Mouse (Mus musculus): ENCODE measurements around the gene Acbd6. TPM values are rescaled to one million over a fixed set of nuclear protein-coding genes. Genes with fewer than 3 reads are reported as not detected.

The Acbd6 gene
- polyA plus RNA-seq, 1 experiment from 2014 or later: 48.2 TPM

- Histone ChIP-seq H3K9me3 (ENCODE audit: control insufficient read depth, low read length) (peaks cover 2% of the 10 kb centered on the region; the same call in 1 of the 2 replicates), H3K4me2 (ENCODE audit: low read depth, low read length) (0 out of 2 replicates have a peak overlapping the region, but pooled peaks have one; percentile 27), H3K36me3 (ENCODE audit: control insufficient read depth, insufficient read depth, low read length) (no peaks in the 10 kb centered on the region), H3K9ac (ENCODE audit: low read depth, low read length) (no peak overlapping the region), H3K4me1 (ENCODE audit: control insufficient read depth, insufficient read depth, low read length) (no peaks in the 10 kb centered on the region), H3K4me3 (ENCODE audit: low read length) (no peak overlapping the region; the same call in 1 of the 2 replicates), H3K27ac (ENCODE audit: low read length) (no peak overlapping the region), H3K27me3 (replicated peaks; ENCODE audit: control insufficient read depth, insufficient read depth, low read length) (peaks cover 16% of the 10 kb centered on the region)
- no peak for ATAC-seq
- WGBS: 1% methylated on average over 13 of the region's 13 CpGs
Measured at GRCm38 (mm10) chr1:155722185-155722584, 164.3 kb downstream of the Acbd6 start.

GRCm38 (mm10) chr1:155724301-155724700, 166.4 kb downstream of the Acbd6 start:
- H3K9ac ChIP-seq (ENCODE audit: low read depth, low read length): no peak overlapping the region

GRCm38 (mm10) chr1:155725876-155726275, 168.0 kb downstream of the Acbd6 start:
- H3K4me1 ChIP-seq (ENCODE audit: control insufficient read depth, insufficient read depth, low read length): no peaks in the 10 kb centered on the region
- H3K36me3 ChIP-seq (ENCODE audit: control insufficient read depth, insufficient read depth, low read length): no peaks in the 10 kb centered on the region
- no peak overlapping the region for H3K9ac ChIP-seq (ENCODE audit: low read depth, low read length)
- H3K9me3 ChIP-seq (ENCODE audit: control insufficient read depth, low read length): peaks cover 2% of the 10 kb centered on the region; the same call in 1 of the 2 replicates
- no peak overlapping the region for H3K4me2 ChIP-seq (ENCODE audit: low read depth, low read length)
- no peak overlapping the region for H3K27ac ChIP-seq (ENCODE audit: low read length)
- WGBS: 50% methylated on average over 2 of the region's 2 CpGs
- peaks cover 43% of the 10 kb centered on the region for H3K27me3 ChIP-seq (replicated peaks; ENCODE audit: control insufficient read depth, insufficient read depth, low read length)
- no peak overlapping the region for H3K4me3 ChIP-seq (ENCODE audit: low read length)
- ATAC-seq: no peak

More at GRCm38 (mm10) chr1:155724301-155724700, 166.4 kb downstream of the Acbd6 start:
- H3K9me3 ChIP-seq (ENCODE audit: control insufficient read depth, low read length): peaks cover 2% of the 10 kb centered on the region; the same call in 1 of the 2 replicates
- no peaks in the 10 kb centered on the region for H3K36me3 ChIP-seq (ENCODE audit: control insufficient read depth, insufficient read depth, low read length)
- H3K4me3 ChIP-seq (ENCODE audit: low read length): no peak overlapping the region
- H3K27ac ChIP-seq (ENCODE audit: low read length): no peak overlapping the region
- H3K27me3 ChIP-seq (replicated peaks; ENCODE audit: control insufficient read depth, insufficient read depth, low read length): peaks cover 29% of the 10 kb centered on the region
- 75% methylated on average over 3 of the region's 3 CpGs for WGBS
- no peak overlapping the region for H3K4me2 ChIP-seq (ENCODE audit: low read depth, low read length)
- no peaks in the 10 kb centered on the region for H3K4me1 ChIP-seq (ENCODE audit: control insufficient read depth, insufficient read depth, low read length)
- no peak for ATAC-seq

- no peak overlapping the region for H3K4me3 ChIP-seq (ENCODE audit: low read length)
- H3K4me1 ChIP-seq (ENCODE audit: control insufficient read depth, insufficient read depth, low read length): no peaks in the 10 kb centered on the region
- ATAC-seq: no peak
- peaks cover 55% of the 10 kb centered on the region for H3K27me3 ChIP-seq (replicated peaks; ENCODE audit: control insufficient read depth, insufficient read depth, low read length)
- H3K36me3 ChIP-seq (ENCODE audit: control insufficient read depth, insufficient read depth, low read length): no peaks in the 10 kb centered on the region
- no peak overlapping the region for H3K9ac ChIP-seq (ENCODE audit: low read depth, low read length)
- peaks cover 2% of the 10 kb centered on the region; the same call in 1 of the 2 replicates for H3K9me3 ChIP-seq (ENCODE audit: control insufficient read depth, low read length)
- H3K27ac ChIP-seq (ENCODE audit: low read length): no peak overlapping the region
- H3K4me2 ChIP-seq (ENCODE audit: low read depth, low read length): no peak overlapping the region
- 33% methylated on average over 10 of the region's 10 CpGs for WGBS
Measured at GRCm38 (mm10) chr1:155727830-155728229, 169.9 kb downstream of the Acbd6 start.

- WGBS: 3% methylated on average over 23 of the region's 23 CpGs
- H3K4me1 ChIP-seq (ENCODE audit: control insufficient read depth, insufficient read depth, low read length): no peaks in the 10 kb centered on the region
- no peak overlapping the region for H3K4me2 ChIP-seq (ENCODE audit: low read depth, low read length)
- no peak overlapping the region for H3K27ac ChIP-seq (ENCODE audit: low read length)
- no peak overlapping the region for H3K9ac ChIP-seq (ENCODE audit: low read depth, low read length)
- H3K9me3 ChIP-seq (ENCODE audit: control insufficient read depth, low read length): peaks cover 2% of the 10 kb centered on the region; the same call in 1 of the 2 replicates
- peaks cover 50% of the 10 kb centered on the region for H3K27me3 ChIP-seq (replicated peaks; ENCODE audit: control insufficient read depth, insufficient read depth, low read length)
- ATAC-seq: no peak
- no peaks in the 10 kb centered on the region for H3K36me3 ChIP-seq (ENCODE audit: control insufficient read depth, insufficient read depth, low read length)
- no peak overlapping the region for H3K4me3 ChIP-seq (ENCODE audit: low read length)
Measured at GRCm38 (mm10) chr1:155729113-155729795, 171.3 kb downstream of the Acbd6 start.

GRCm38 (mm10) chr1:155731156-155731555, 173.2 kb downstream of the Acbd6 start:
- no peak overlapping the region for H3K4me2 ChIP-seq (ENCODE audit: low read depth, low read length)
- H3K9ac ChIP-seq (ENCODE audit: low read depth, low read length): no peak overlapping the region
- H3K9me3 ChIP-seq (ENCODE audit: control insufficient read depth, low read length): peaks cover 2% of the 10 kb centered on the region; the same call in 1 of the 2 replicates
- 0% methylated on average over 2 of the region's 2 CpGs for WGBS
- no peak overlapping the region for H3K4me3 ChIP-seq (ENCODE audit: low read length)
- no peak overlapping the region for H3K27ac ChIP-seq (ENCODE audit: low read length)
- no peaks in the 10 kb centered on the region for H3K4me1 ChIP-seq (ENCODE audit: control insufficient read depth, insufficient read depth, low read length)
- ATAC-seq: no peak
- H3K36me3 ChIP-seq (ENCODE audit: control insufficient read depth, insufficient read depth, low read length): no peaks in the 10 kb centered on the region
- H3K27me3 ChIP-seq (replicated peaks; ENCODE audit: control insufficient read depth, insufficient read depth, low read length): peaks cover 64% of the 10 kb centered on the region

GRCm38 (mm10) chr1:155736096-155736825, 178.3 kb downstream of the Acbd6 start:
- no peak overlapping the region for H3K4me3 ChIP-seq (ENCODE audit: low read length)
- no peaks in the 10 kb centered on the region for H3K36me3 ChIP-seq (ENCODE audit: control insufficient read depth, insufficient read depth, low read length)
- H3K4me2 ChIP-seq (ENCODE audit: low read depth, low read length): no peak overlapping the region
- under 1% methylated on average over 26 of the region's 26 CpGs for WGBS
- no peaks in the 10 kb centered on the region for H3K9me3 ChIP-seq (ENCODE audit: control insufficient read depth, low read length)
- no peak overlapping the region for H3K9ac ChIP-seq (ENCODE audit: low read depth, low read length)
- no peak for ATAC-seq
- peaks cover 77% of the 10 kb centered on the region for H3K27me3 ChIP-seq (replicated peaks; ENCODE audit: control insufficient read depth, insufficient read depth, low read length)
- H3K27ac ChIP-seq (ENCODE audit: low read length): no peak overlapping the region
- H3K4me1 ChIP-seq (ENCODE audit: control insufficient read depth, insufficient read depth, low read length): peaks cover under 1% of the 10 kb centered on the region

- Histone ChIP-seq H3K4me2 (ENCODE audit: low read depth, low read length) (no peak overlapping the region), H3K9me3 (ENCODE audit: control insufficient read depth, low read length) (no peaks in the 10 kb centered on the region), H3K36me3 (ENCODE audit: control insufficient read depth, insufficient read depth, low read length) (no peaks in the 10 kb centered on the region), H3K4me3 (ENCODE audit: low read length) (no peak overlapping the region), H3K27ac (ENCODE audit: low read length) (no peak overlapping the region), H3K4me1 (ENCODE audit: control insufficient read depth, insufficient read depth, low read length) (peaks cover 10% of the 10 kb centered on the region), H3K9ac (ENCODE audit: low read depth, low read length) (no peak overlapping the region), H3K27me3 (replicated peaks; ENCODE audit: control insufficient read depth, insufficient read depth, low read length) (peaks cover 79% of the 10 kb centered on the region)
- ATAC-seq: no peak
- WGBS: under 1% methylated on average over 58 of the region's 58 CpGs
Measured at GRCm38 (mm10) chr1:155737017-155737808, 179.3 kb downstream of the Acbd6 start.

GRCm38 (mm10) chr1:155737809-155738383, 180.0 kb downstream of the Acbd6 start:
- Histone ChIP-seq H3K9ac (ENCODE audit: low read depth, low read length) (no peak overlapping the region), H3K27ac (ENCODE audit: low read length) (no peak overlapping the region), H3K4me2 (ENCODE audit: low read depth, low read length) (no peak overlapping the region), H3K4me1 (ENCODE audit: control insufficient read depth, insufficient read depth, low read length) (peaks cover 17% of the 10 kb centered on the region), H3K27me3 (replicated peaks; ENCODE audit: control insufficient read depth, insufficient read depth, low read length) (peaks cover 80% of the 10 kb centered on the region), H3K9me3 (ENCODE audit: control insufficient read depth, low read length) (no peaks in the 10 kb centered on the region), H3K4me3 (ENCODE audit: low read length) (no peak overlapping the region), H3K36me3 (ENCODE audit: control insufficient read depth, insufficient read depth, low read length) (no peaks in the 10 kb centered on the region)
- under 1% methylated on average over 25 of the region's 25 CpGs for WGBS
- ATAC-seq: no peak

Measured in intestine, embryonic 16.5 days (tissue).